Comparison of ENCODE assay signal across 26 mouse cellular contexts in genomic region chr1:165080351-165080750, GRCm38 (mm10).
"Had no signal": no experiment of that assay in that cellular context is flagged by ENCODE, and none has a peak within 500 bp of the region (broad histone marks: within the 10 kb centered on the region; RNA-seq: fewer than 3 reads in every experiment).

No protein-coding gene starts in this region.

- H3K4me1 ChIP-seq: liver, embryonic 13.5 days; liver, embryonic 15.5 days had no signal

- ATAC-seq: hindbrain, postnatal 0 days; intestine, embryonic 16.5 days; liver, postnatal 0 days had no signal

- H3K4me3 ChIP-seq: heart, adult 2 months; heart, embryonic 13.5 days; heart, embryonic 15.5 days; hindbrain, embryonic 13.5 days; hindbrain, embryonic 15.5 days; kidney, embryonic 15.5 days; limb, embryonic 12.5 days; liver, embryonic 13.5 days; liver, embryonic 15.5 days had no signal

- H3K27me3 ChIP-seq: heart, embryonic 13.5 days; heart, embryonic 15.5 days; hindbrain, embryonic 13.5 days; hindbrain, embryonic 15.5 days; kidney, embryonic 15.5 days; limb, embryonic 12.5 days; liver, embryonic 13.5 days; liver, embryonic 15.5 days had no signal

- H3K27ac ChIP-seq: heart, adult 2 months; heart, embryonic 13.5 days; heart, embryonic 15.5 days; hindbrain, embryonic 13.5 days; hindbrain, embryonic 15.5 days; hindbrain, postnatal 0 days; kidney, embryonic 15.5 days; kidney, postnatal 0 days; limb, embryonic 12.5 days; liver, embryonic 13.5 days; liver, embryonic 15.5 days had no signal

- H3K36me3 ChIP-seq: heart, embryonic 13.5 days; heart, embryonic 15.5 days; hindbrain, embryonic 13.5 days; hindbrain, embryonic 15.5 days; kidney, embryonic 15.5 days; limb, embryonic 12.5 days; liver, embryonic 13.5 days; liver, embryonic 15.5 days had no signal

- DNase-seq: gastrocnemius, postnatal 14 days; gastrocnemius, postnatal 36 days; heart, adult 2 months; heart, postnatal 14 days; heart, postnatal 36 days; kidney, adult 11 months; kidney, adult 2 months; kidney, adult 9 months; kidney, postnatal 14 days; kidney, postnatal 36 days; layer of hippocampus, adult 9-11 months; layer of hippocampus, postnatal 36 days; left cerebral cortex, postnatal 4 days; liver; liver, embryonic 13.5 days; liver, postnatal 0 days had no signal

- H3K9me3 ChIP-seq: heart, embryonic 15.5 days; hindbrain, embryonic 15.5 days; kidney, embryonic 15.5 days; limb, embryonic 12.5 days; liver, embryonic 13.5 days; liver, embryonic 15.5 days had no signal
